Mouse (Mus musculus): ENCODE measurements at regions not wholly inside any gene's neighbourhood (a gene's known extent, or its start where the extent isn't known, plus 50 kb on each side); places are given as distances from the start of the nearest gene placed in this dataset.

- no peak for DNase-seq
Measured at GRCm38 (mm10) chr14:62018804-62019203, 273.6 kb upstream of the Rnaseh2b start.

- peak; percentile 6 for DNase-seq
Measured at GRCm38 (mm10) chr14:62020996-62021395, 271.4 kb upstream of the Rnaseh2b start.

GRCm38 (mm10) chr14:62022193-62022592 is 270.2 kb upstream of the Rnaseh2b start:
- no peak for DNase-seq

GRCm38 (mm10) chr14:62023022-62023421 is 269.4 kb upstream of the Rnaseh2b start:
- no peak for DNase-seq

GRCm38 (mm10) chr14:62027751-62028279 is 264.6 kb upstream of the Rnaseh2b start:
- no peak for DNase-seq

GRCm38 (mm10) chr14:62030059-62030458 is 262.3 kb upstream of the Rnaseh2b start:
- no peak for DNase-seq

GRCm38 (mm10) chr14:62033661-62034060 is 258.7 kb upstream of the Rnaseh2b start:
- no peak for DNase-seq

GRCm38 (mm10) chr14:62034664-62035063 is 257.7 kb upstream of the Rnaseh2b start:
- DNase-seq: no peak

GRCm38 (mm10) chr14:62035416-62035815 is 257.0 kb upstream of the Rnaseh2b start:
- DNase-seq: no peak

GRCm38 (mm10) chr14:62037514-62037913 is 254.9 kb upstream of the Rnaseh2b start:
- no peak for DNase-seq

- DNase-seq: no peak
Measured at GRCm38 (mm10) chr14:62037917-62038316, 254.5 kb upstream of the Rnaseh2b start.

- DNase-seq: peak; percentile 9
Measured at GRCm38 (mm10) chr14:62042305-62043116, 249.9 kb upstream of the Rnaseh2b start.

GRCm38 (mm10) chr14:62043117-62043422 is 249.3 kb upstream of the Rnaseh2b start:
- DNase-seq: no peak

- no peak for DNase-seq
Measured at GRCm38 (mm10) chr14:62050941-62051340, 241.4 kb upstream of the Rnaseh2b start.

GRCm38 (mm10) chr14:62051923-62052322 is 240.5 kb upstream of the Rnaseh2b start:
- no peak for DNase-seq

GRCm38 (mm10) chr14:62053004-62053403 is 239.4 kb upstream of the Rnaseh2b start:
- no peak for DNase-seq

GRCm38 (mm10) chr14:62057096-62057495 is 235.3 kb upstream of the Rnaseh2b start:
- no peak for DNase-seq

GRCm38 (mm10) chr14:62058100-62058499 is 234.3 kb upstream of the Rnaseh2b start:
- no peak for DNase-seq

GRCm38 (mm10) chr14:62071140-62071539 is 221.2 kb upstream of the Rnaseh2b start:
- no peak for DNase-seq

GRCm38 (mm10) chr14:62084047-62084446 is 208.3 kb upstream of the Rnaseh2b start:
- DNase-seq: no peak

- no peak for DNase-seq
Measured at GRCm38 (mm10) chr14:62088174-62088573, 204.2 kb upstream of the Rnaseh2b start.

GRCm38 (mm10) chr14:62117532-62117931 is 174.9 kb upstream of the Rnaseh2b start:
- DNase-seq: no peak

- no peak for DNase-seq
Measured at GRCm38 (mm10) chr14:62118542-62118953, 173.8 kb upstream of the Rnaseh2b start.

GRCm38 (mm10) chr14:62128918-62129317 is 163.5 kb upstream of the Rnaseh2b start:
- no peak for DNase-seq

- DNase-seq: no peak
Measured at GRCm38 (mm10) chr14:62132353-62132816, 160.0 kb upstream of the Rnaseh2b start.
